18 mouse cellular contexts compared by ENCODE assay signal in the genomic region with DNA sequence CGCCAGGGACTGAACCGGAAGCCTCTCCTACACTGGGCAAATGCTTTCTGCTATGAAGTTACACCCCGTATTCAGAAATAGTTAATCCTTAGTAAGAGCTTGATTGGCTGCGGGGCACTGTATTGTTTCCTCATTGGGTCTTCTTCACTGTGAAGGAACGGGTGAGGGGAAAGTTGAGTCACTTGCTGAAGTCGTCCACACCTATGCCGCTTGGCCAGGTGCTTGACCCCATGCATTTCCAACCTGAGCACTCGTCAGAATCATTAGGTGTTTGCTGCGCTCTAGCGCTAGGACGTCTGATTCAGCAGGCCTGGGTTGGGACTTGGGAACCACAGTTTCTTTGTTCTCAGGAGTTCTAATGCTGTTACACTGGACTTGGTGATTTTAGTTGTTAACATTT. TPM values are rescaled to one million over a fixed set of nuclear protein-coding genes. Genes with fewer than 3 reads are reported as not detected.
DNase-seq lines count a peak whose midpoint lies in the region; ATAC-seq lines count a peak whose summit lies in the region.
"Had no signal": no experiment of that assay in that cellular context is flagged by ENCODE, and none has a peak within 500 bp of the region (broad histone marks: within the 10 kb centered on the region; RNA-seq: fewer than 3 reads in every experiment).

No protein-coding gene starts in this region.

- no peaks in the 10 kb centered on the region for H3K9me3 ChIP-seq in hindbrain, embryonic 16.5 days (ENCODE audit: control insufficient read depth, low read length)
- H3K9me3 ChIP-seq: embryonic facial prominence, embryonic 12.5 days had no signal

- ATAC-seq in hindbrain, embryonic 16.5 days, result no peak
- ATAC-seq: intestine, embryonic 16.5 days; Patski had no signal

- no peak overlapping the region for H3K9ac ChIP-seq in hindbrain, embryonic 16.5 days (ENCODE audit: low read depth, low read length)
- H3K9ac ChIP-seq: embryonic facial prominence, embryonic 12.5 days; hindbrain, embryonic 14.5 days had no signal

- H3K4me3 ChIP-seq in hindbrain, embryonic 16.5 days (ENCODE audit: low read length), result no peak overlapping the region
- H3K4me3 ChIP-seq: embryonic facial prominence, embryonic 12.5 days had no signal

- H3K4me1 ChIP-seq in hindbrain, embryonic 16.5 days (ENCODE audit: control insufficient read depth, insufficient read depth, low read depth, low read length), result no peaks in the 10 kb centered on the region
- H3K4me1 ChIP-seq: embryonic facial prominence, embryonic 12.5 days had no signal

- H3K4me2 ChIP-seq in hindbrain, embryonic 16.5 days (ENCODE audit: low read length), result no peak overlapping the region
- H3K4me2 ChIP-seq: embryonic facial prominence, embryonic 12.5 days; hindbrain, embryonic 14.5 days had no signal

- 89% methylated on average over 11 of the region's 11 CpGs for WGBS in hindbrain, embryonic 16.5 days

- H3K36me3 ChIP-seq in hindbrain, embryonic 16.5 days (ENCODE audit: control insufficient read depth, insufficient read depth, low read length), result peaks cover 25% of the 10 kb centered on the region

- H3K27me3 ChIP-seq in hindbrain, embryonic 16.5 days (replicated peaks; ENCODE audit: control insufficient read depth, insufficient read depth, low read length), result no peaks in the 10 kb centered on the region
- H3K27me3 ChIP-seq: embryonic facial prominence, embryonic 12.5 days; Patski had no signal

- peak; percentile 84 for DNase-seq in heart, adult 11 months
- DNase-seq in heart, adult 9 months (ENCODE audit: low spot score in 2 of 2), result no peak
- peak; percentile 17 for DNase-seq in lung, postnatal 36 days
- no peak for DNase-seq in lung, postnatal 4 days
- DNase-seq in R1 (ENCODE audit: low read depth, low spot score), result peak; percentile 75
- no peak for DNase-seq in urinary bladder, postnatal 10 days (ENCODE audit: low spot score)
- DNase-seq: adrenal gland, postnatal 10 days; cerebellum, adult 11 months; cerebellum, adult 9-10 months; cerebellum, postnatal 25 days; gastrocnemius, postnatal 10 days; heart, postnatal 10 days; kidney, adult 8-10 months had no signal

- no peak overlapping the region for H3K27ac ChIP-seq in hindbrain, embryonic 16.5 days (ENCODE audit: low read depth, low read length)
- H3K27ac ChIP-seq: embryonic facial prominence, embryonic 12.5 days; hindbrain, embryonic 14.5 days had no signal

RNA-seq across cellular contexts. Expression of gene Chd1, which starts 41.9 kb away (rescaled TPM):
- 12.2 and 13.1 TPM in 2 replicates for polyA plus RNA-seq in hindbrain, embryonic 16.5 days (2015; fragmentation: Nextera tagmentation; extraction: Ambion mirVana)

Comparison
In these comparisons a context has a peak if more than half of its experiments do, and no peak if none do; other contexts are left out.
1. DNase-seq: peak in heart, adult 11 months (single experiment), lung, postnatal 36 days (single experiment) and R1 (single experiment); none in heart, adult 9 months (0 of 2), lung, postnatal 4 days (0 of 2) and urinary bladder, postnatal 10 days (single experiment).